Mouse (Mus musculus) kidney, adult 2 months (tissue): ENCODE measurements at regions not wholly inside any gene's neighbourhood (a gene's known extent, or its start where the extent isn't known, plus 50 kb on each side); places are given as distances from the start of the nearest gene placed in this dataset.

Experiments
- CTCF ChIP-seq: fragments of 200-500 bp; conservative IDR thresholded peaks from 2 replicates; pipeline ENCODE4 v1.5.1; 2011; ENCODE audit warnings: low read depth, mild to moderate bottlenecking, control low read depth, low read length, moderate library complexity, mixed read lengths; ENCODE audit not compliant: insufficient read depth, insufficient read length
- POLR2A ChIP-seq: fragments of 200-500 bp; IDR thresholded peaks from one replicate; pipeline ENCODE4 v1.6.1; 2011; ENCODE audit warnings: low read depth, low read length, control low read depth

GRCm38 (mm10) chr10:38875667-38876245, 54.2 kb upstream of the Rfpl4b start:
- TF ChIP-seq POLR2A: no peak
- TF ChIP-seq CTCF: peak; percentile 65
